Mouse (Mus musculus): ENCODE data around the gene Cyp4f37. TPM values are rescaled to one million over a fixed set of nuclear protein-coding genes. Genes with fewer than 3 reads are reported as not detected.
A peak's percentile ranks its signal among the peaks of the same experiment; 100 is the strongest.

The Cyp4f37 gene
- polyA plus RNA-seq, 1 experiment from 2014 or later = not detected

- Histone ChIP-seq H3K4me1 (replicated peaks; ENCODE audit: control insufficient read depth, insufficient read depth, low read length) (no peaks in the 10 kb centered on the region), H3K36me3 (ENCODE audit: control insufficient read depth, insufficient read depth) (no peaks in the 10 kb centered on the region), H3K4me2 (replicated peaks; ENCODE audit: low read depth) (peak overlapping the region; percentile 39), H3K4me3 (ENCODE audit: low read depth, low read length) (no peak overlapping the region), H3K9me3 (ENCODE audit: control insufficient read depth) (no peaks in the 10 kb centered on the region), H3K27ac (ENCODE audit: low read depth, low read length) (no peak overlapping the region; the same call in 1 of the 2 replicates), H3K27me3 (replicated peaks; ENCODE audit: control insufficient read depth, insufficient read depth, low read length) (no peaks in the 10 kb centered on the region), H3K9ac (ENCODE audit: low read depth, low read length) (no peak overlapping the region)
- peak; percentile 91 for ATAC-seq
- 23% methylated on average over 21 of the region's 21 CpGs for WGBS
- TF ChIP-seq CTCF (IDR thresholded peaks at IDR 0.05; ENCODE audit: low read depth) = peak; percentile 42
Observed at GRCm38 (mm10) chr17:32676040-32676635, 55.0 kb downstream of the Cyp4f37 start.

DNA sequence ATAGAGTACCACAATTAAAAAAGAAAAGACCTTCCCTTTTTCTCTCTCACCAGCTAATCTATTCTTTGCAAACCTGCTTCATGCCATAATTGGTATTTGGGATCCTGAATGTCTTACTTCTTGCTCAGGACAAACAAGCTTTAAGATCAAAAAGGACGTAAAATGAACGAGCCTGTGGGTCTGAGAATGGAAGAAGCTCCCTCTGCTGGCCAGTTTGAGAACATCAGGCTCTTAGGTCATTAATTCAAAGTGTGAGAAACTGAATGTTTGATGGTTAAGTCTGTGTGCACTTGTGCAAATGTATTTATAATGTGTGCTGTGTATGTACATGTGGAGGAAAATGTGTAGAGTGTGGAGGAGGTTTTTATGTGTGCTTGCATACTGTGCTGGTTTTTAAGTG, 59.3 kb downstream of the Cyp4f37 start:
- no peak for ATAC-seq
- H3K4me3 ChIP-seq (ENCODE audit: low read depth, low read length) = no peak overlapping the region
- peak; percentile 85 for TF ChIP-seq CTCF (IDR thresholded peaks at IDR 0.05; ENCODE audit: low read depth)
- no peaks in the 10 kb centered on the region for H3K9me3 ChIP-seq (ENCODE audit: control insufficient read depth)
- no peak overlapping the region for H3K27ac ChIP-seq (ENCODE audit: low read depth, low read length)
- 11% methylated on average over 2 of the region's 2 CpGs for WGBS
- no peaks in the 10 kb centered on the region for H3K27me3 ChIP-seq (replicated peaks; ENCODE audit: control insufficient read depth, insufficient read depth, low read length)
- H3K4me2 ChIP-seq (replicated peaks; ENCODE audit: low read depth) = no peak overlapping the region
- no peaks in the 10 kb centered on the region for H3K36me3 ChIP-seq (ENCODE audit: control insufficient read depth, insufficient read depth)
- H3K9ac ChIP-seq (ENCODE audit: low read depth, low read length) = no peak overlapping the region
- no peaks in the 10 kb centered on the region for H3K4me1 ChIP-seq (replicated peaks; ENCODE audit: control insufficient read depth, insufficient read depth, low read length)

DNA sequence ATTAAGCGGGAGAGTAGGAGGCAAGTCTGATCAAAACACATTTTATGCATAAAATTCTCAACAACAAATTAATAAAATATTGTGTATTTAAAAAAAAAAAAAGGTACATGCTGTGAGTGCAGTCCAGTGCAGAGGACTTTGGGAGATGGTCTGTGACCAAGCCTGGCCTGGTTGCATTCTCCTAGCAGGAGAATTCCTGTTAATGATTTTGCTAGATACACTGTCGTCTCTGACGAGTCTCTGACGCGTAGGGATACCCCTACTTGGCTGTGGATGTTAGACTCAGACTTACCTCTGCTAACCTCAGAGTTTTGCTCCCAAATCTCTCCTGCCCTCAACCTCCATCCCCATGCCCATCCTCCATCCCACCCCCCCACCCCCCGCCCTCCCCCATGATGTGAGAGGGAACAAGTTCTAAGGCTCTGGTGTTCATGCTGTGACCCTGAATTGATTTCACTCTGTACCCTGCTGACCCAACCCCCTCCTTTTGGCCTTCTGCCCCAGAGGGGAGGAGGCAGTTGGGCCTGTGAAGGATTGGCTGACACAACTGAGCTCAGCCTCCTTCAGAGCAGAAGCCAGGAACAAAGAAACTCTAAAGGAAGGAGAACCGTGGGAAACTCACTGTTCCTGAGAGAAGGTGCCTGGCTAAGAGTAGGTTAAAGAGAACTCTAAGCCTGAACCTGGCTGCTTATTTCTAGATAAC, 64.1 kb downstream of the Cyp4f37 start, which contains the start of gene Cyp4f15:
Cyp4f15 (plus strand) TSS at position 580 of the 703 bp plus-strand sequence.
- no peak for TF ChIP-seq CTCF (IDR thresholded peaks at IDR 0.05; ENCODE audit: low read depth)
- no peaks in the 10 kb centered on the region for H3K4me1 ChIP-seq (replicated peaks; ENCODE audit: control insufficient read depth, insufficient read depth, low read length)
- 41% methylated on average over 7 of the region's 7 CpGs for WGBS
- H3K9ac ChIP-seq (ENCODE audit: low read depth, low read length) = no peak within 1 kb of the TSS
- H3K27ac ChIP-seq (ENCODE audit: low read depth, low read length) = no peak within 1 kb of the TSS
- ATAC-seq = no peak
- no peaks in the 10 kb centered on the region for H3K27me3 ChIP-seq (replicated peaks; ENCODE audit: control insufficient read depth, insufficient read depth, low read length)
- H3K9me3 ChIP-seq (ENCODE audit: control insufficient read depth) = no peaks in the 10 kb centered on the region
- no peaks in the 10 kb centered on the region for H3K36me3 ChIP-seq (ENCODE audit: control insufficient read depth, insufficient read depth)
- no peak within 1 kb of the TSS for H3K4me3 ChIP-seq (ENCODE audit: low read depth, low read length)
- no peak within 1 kb of the TSS for H3K4me2 ChIP-seq (replicated peaks; ENCODE audit: low read depth)

Other genes with a start within 250 kb of the Cyp4f37 start
- 9.5 and 10.0 TPM in 2 replicates for gene Wiz, start 231.9 kb upstream of the Cyp4f37 start, polyA plus RNA-seq (2015; fragmentation: Nextera tagmentation; extraction: Ambion mirVana)
- gene Rasal3, start 217.7 kb upstream of the Cyp4f37 start, polyA plus RNA-seq (2015; fragmentation: Nextera tagmentation; extraction: Ambion mirVana) = 1.1 TPM in 2 replicates
- gene Pglyrp2, start 197.1 kb upstream of the Cyp4f37 start, polyA plus RNA-seq (2015; fragmentation: Nextera tagmentation; extraction: Ambion mirVana) = 0.14 and 0.17 TPM in 2 replicates
- gene Cyp4f39, start 168.6 kb upstream of the Cyp4f37 start, polyA plus RNA-seq (2015; fragmentation: Nextera tagmentation; extraction: Ambion mirVana) = 0.46 and 0.59 TPM in 2 replicates
- gene Cyp4f17, start 115.3 kb upstream of the Cyp4f37 start, polyA plus RNA-seq (2015; fragmentation: Nextera tagmentation; extraction: Ambion mirVana) = 1.9 and 2.7 TPM in 2 replicates
- gene Cyp4f16, start 84.8 kb upstream of the Cyp4f37 start, polyA plus RNA-seq (2015; fragmentation: Nextera tagmentation; extraction: Ambion mirVana) = 95.4 and 102 TPM in 2 replicates
- gene Cyp4f40, start 37.6 kb downstream of the Cyp4f37 start, polyA plus RNA-seq (2015; fragmentation: Nextera tagmentation; extraction: Ambion mirVana) = 3.2 and 3.7 TPM in 2 replicates
- gene Cyp4f15, start 64.3 kb downstream of the Cyp4f37 start, polyA plus RNA-seq (2015; fragmentation: Nextera tagmentation; extraction: Ambion mirVana) = not detected in 2 replicates
- 13.9 and 16.7 TPM in 2 replicates for gene Zfp871, start 167.0 kb downstream of the Cyp4f37 start, polyA plus RNA-seq (2015; fragmentation: Nextera tagmentation; extraction: Ambion mirVana)
- gene Zfp811, start 188.6 kb downstream of the Cyp4f37 start, polyA plus RNA-seq (2015; fragmentation: Nextera tagmentation; extraction: Ambion mirVana) = 0.86 and 1.5 TPM in 2 replicates
- gene Zfp799, start 209.0 kb downstream of the Cyp4f37 start, polyA plus RNA-seq (2015; fragmentation: Nextera tagmentation; extraction: Ambion mirVana) = 4.3 and 4.5 TPM in 2 replicates

Data from intestine, postnatal 0 days (tissue).